Mouse (Mus musculus): ENCODE measurements around the gene Rgs8. TPM values are rescaled to one million over a fixed set of nuclear protein-coding genes. Genes with fewer than 3 reads are reported as not detected.
A peak's percentile ranks its signal among the peaks of the same experiment; 100 is the strongest.

Rgs8 gene
- polyA plus RNA-seq, 1 experiment from 2014 or later, result 0.15 TPM

DNA sequence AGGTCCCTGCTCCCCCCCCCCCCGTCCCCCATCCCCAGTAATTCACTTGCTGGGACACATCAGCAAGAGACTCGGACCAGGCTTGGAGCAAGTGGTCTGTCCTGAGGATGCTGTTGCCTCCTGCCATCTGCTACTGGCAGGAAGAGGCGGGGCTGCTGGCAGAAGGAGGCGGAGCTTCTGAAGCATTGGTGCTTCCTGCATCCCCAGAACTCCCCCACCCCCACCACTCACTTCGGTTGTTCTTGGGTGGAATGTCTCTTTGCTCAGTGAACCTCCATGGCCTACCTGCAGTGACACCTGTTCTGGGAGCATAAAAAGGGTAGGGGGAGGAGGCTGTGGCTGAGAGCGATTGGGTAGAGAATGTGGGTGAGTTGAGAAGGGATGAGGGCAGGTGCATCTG is 27.5 kb downstream of the Rgs8 start:
- Histone ChIP-seq H3K9me3 (ENCODE audit: control insufficient read depth, low read length) (no peaks in the 10 kb centered on the region), H3K9ac (ENCODE audit: low read length) (no peak overlapping the region), H3K27ac (ENCODE audit: low read length) (no peak overlapping the region), H3K4me2 (ENCODE audit: low read depth, low read length) (no peak overlapping the region), H3K27me3 (ENCODE audit: control insufficient read depth, insufficient read depth, low read depth, low read length) (no peaks in the 10 kb centered on the region; the same call in 1 of the 2 replicates), H3K4me1 (replicated peaks; ENCODE audit: control insufficient read depth, insufficient read depth, low read length) (no peaks in the 10 kb centered on the region), H3K36me3 (ENCODE audit: control insufficient read depth, insufficient read depth, low read length) (no peaks in the 10 kb centered on the region), H3K4me3 (ENCODE audit: low read length) (no peak overlapping the region)
- no peak for ATAC-seq (ENCODE audit: low read depth)
- 58% methylated on average over 6 of the region's 6 CpGs for WGBS

DNA sequence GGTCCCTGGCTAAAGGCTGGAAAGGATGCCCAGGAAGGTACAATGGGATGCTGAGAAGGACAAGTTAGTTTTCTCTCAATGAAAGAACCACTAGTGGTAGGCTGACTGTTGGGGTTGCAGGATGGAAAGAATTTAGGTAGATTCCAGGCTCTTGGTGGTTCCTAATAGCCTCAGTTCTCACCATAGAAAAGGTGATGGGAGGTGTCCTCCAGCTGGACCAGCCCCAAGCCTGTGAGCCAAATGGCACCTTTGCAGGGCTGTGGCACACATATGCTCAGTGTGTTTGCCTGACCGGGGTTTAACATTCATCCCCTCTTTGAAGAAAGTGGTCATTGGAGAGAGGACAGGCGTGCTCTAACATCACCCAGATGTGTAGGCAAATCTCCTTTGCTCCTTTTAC is 28.2 kb downstream of the Rgs8 start:
- WGBS, result 81% methylated on average over 2 of the region's 2 CpGs

DNA sequence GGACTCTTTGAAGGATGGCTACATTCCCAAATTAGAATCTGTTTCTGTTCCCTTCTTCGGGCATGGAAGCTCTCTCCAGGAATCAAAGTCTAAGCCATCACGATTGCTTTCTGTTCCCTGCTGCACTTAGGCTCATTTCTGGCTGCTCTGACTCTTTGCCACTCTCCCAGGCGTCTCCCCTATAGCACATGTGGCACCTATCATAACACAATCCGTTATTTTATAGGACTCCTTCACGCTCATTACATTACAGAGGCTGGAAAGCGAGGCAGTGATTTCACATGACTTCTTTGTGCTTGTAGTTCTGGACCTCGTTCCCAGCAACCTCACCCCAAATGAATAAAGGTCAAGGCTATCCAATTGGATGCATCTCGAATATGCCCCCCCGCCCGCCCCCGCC is 30.4 kb downstream of the Rgs8 start:
- Histone ChIP-seq H3K4me1 (replicated peaks; ENCODE audit: control insufficient read depth, insufficient read depth, low read length) (no peaks in the 10 kb centered on the region), H3K9me3 (ENCODE audit: control insufficient read depth, low read length) (no peaks in the 10 kb centered on the region), H3K9ac (ENCODE audit: low read length) (no peak overlapping the region), H3K36me3 (ENCODE audit: control insufficient read depth, insufficient read depth, low read length) (no peaks in the 10 kb centered on the region), H3K4me2 (ENCODE audit: low read depth, low read length) (no peak overlapping the region), H3K4me3 (ENCODE audit: low read length) (no peak overlapping the region), H3K27me3 (ENCODE audit: control insufficient read depth, insufficient read depth, low read depth, low read length) (no peaks in the 10 kb centered on the region), H3K27ac (ENCODE audit: low read length) (no peak overlapping the region)
- 57% methylated on average over 11 of the region's 11 CpGs for WGBS
- ATAC-seq (ENCODE audit: low read depth), result no peak

More for the DNA sequence above, 28.2 kb downstream of the Rgs8 start:
- no peaks in the 10 kb centered on the region for H3K4me1 ChIP-seq (replicated peaks; ENCODE audit: control insufficient read depth, insufficient read depth, low read length)
- no peaks in the 10 kb centered on the region for H3K9me3 ChIP-seq (ENCODE audit: control insufficient read depth, low read length)
- no peaks in the 10 kb centered on the region; the same call in 1 of the 2 replicates for H3K27me3 ChIP-seq (ENCODE audit: control insufficient read depth, insufficient read depth, low read depth, low read length)
- ATAC-seq (ENCODE audit: low read depth), result no peak
- no peak overlapping the region for H3K27ac ChIP-seq (ENCODE audit: low read length)
- no peak overlapping the region for H3K4me3 ChIP-seq (ENCODE audit: low read length)
- H3K4me2 ChIP-seq (ENCODE audit: low read depth, low read length), result no peak overlapping the region
- H3K36me3 ChIP-seq (ENCODE audit: control insufficient read depth, insufficient read depth, low read length), result no peaks in the 10 kb centered on the region
- no peak overlapping the region for H3K9ac ChIP-seq (ENCODE audit: low read length)

DNA sequence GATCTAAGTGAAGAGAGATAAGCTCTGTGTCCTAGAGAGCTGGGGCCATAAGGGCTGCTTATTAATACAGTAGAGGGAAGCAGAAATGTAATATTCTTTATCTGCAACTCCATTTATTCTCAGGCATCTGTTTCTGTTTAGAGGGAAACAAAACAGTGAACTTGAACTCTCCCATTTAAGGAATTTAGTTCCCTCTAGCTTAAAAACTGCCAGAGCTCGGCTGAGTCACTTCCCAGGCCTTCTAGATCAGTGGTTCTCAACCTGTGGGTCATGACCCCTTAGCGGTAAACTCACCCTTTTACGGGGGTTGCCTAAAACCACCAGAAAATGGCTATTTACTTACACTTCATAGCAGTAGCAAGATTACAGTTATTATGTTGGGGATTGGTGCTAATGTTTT is 32.8 kb downstream of the Rgs8 start:
- Histone ChIP-seq H3K4me3 (ENCODE audit: low read length) (no peak overlapping the region), H3K4me1 (replicated peaks; ENCODE audit: control insufficient read depth, insufficient read depth, low read length) (no peaks in the 10 kb centered on the region), H3K27ac (ENCODE audit: low read length) (no peak overlapping the region), H3K4me2 (ENCODE audit: low read depth, low read length) (no peak overlapping the region), H3K27me3 (ENCODE audit: control insufficient read depth, insufficient read depth, low read depth, low read length) (no peaks in the 10 kb centered on the region), H3K9me3 (ENCODE audit: control insufficient read depth, low read length) (no peaks in the 10 kb centered on the region), H3K9ac (ENCODE audit: low read length) (no peak overlapping the region), H3K36me3 (ENCODE audit: control insufficient read depth, insufficient read depth, low read length) (no peaks in the 10 kb centered on the region)
- WGBS, result 52% methylated on average over 3 of the region's 3 CpGs
- ATAC-seq (ENCODE audit: low read depth), result no peak

DNA sequence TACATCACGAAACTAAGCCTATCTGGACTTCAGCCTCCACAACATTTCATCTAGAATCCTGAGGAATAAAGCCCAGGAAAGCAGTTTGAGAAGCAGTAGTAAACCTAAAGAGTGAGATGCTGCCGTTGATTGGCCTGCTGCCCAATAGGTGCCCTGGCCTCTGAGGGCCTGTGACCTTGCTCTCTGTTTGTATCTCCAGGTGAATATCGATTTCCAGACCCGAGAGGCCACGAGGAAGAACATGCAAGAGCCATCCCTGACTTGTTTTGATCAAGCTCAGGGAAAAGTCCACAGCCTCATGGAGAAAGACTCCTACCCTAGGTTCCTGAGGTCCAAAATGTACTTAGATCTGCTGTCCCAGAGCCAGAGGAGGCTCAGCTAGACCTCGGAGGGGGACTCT is 39.7 kb downstream of the Rgs8 start:
- Histone ChIP-seq H3K4me2 (ENCODE audit: low read depth, low read length) (no peak overlapping the region), H3K27me3 (ENCODE audit: control insufficient read depth, insufficient read depth, low read depth, low read length) (no peaks in the 10 kb centered on the region), H3K9me3 (ENCODE audit: control insufficient read depth, low read length) (no peaks in the 10 kb centered on the region), H3K36me3 (ENCODE audit: control insufficient read depth, insufficient read depth, low read length) (no peaks in the 10 kb centered on the region), H3K4me1 (replicated peaks; ENCODE audit: control insufficient read depth, insufficient read depth, low read length) (no peaks in the 10 kb centered on the region), H3K27ac (ENCODE audit: low read length) (no peak overlapping the region), H3K9ac (ENCODE audit: low read length) (no peak overlapping the region), H3K4me3 (ENCODE audit: low read length) (no peak overlapping the region)
- 71% methylated on average over 6 of the region's 6 CpGs for WGBS
- ATAC-seq (ENCODE audit: low read depth), result no peak

DNA sequence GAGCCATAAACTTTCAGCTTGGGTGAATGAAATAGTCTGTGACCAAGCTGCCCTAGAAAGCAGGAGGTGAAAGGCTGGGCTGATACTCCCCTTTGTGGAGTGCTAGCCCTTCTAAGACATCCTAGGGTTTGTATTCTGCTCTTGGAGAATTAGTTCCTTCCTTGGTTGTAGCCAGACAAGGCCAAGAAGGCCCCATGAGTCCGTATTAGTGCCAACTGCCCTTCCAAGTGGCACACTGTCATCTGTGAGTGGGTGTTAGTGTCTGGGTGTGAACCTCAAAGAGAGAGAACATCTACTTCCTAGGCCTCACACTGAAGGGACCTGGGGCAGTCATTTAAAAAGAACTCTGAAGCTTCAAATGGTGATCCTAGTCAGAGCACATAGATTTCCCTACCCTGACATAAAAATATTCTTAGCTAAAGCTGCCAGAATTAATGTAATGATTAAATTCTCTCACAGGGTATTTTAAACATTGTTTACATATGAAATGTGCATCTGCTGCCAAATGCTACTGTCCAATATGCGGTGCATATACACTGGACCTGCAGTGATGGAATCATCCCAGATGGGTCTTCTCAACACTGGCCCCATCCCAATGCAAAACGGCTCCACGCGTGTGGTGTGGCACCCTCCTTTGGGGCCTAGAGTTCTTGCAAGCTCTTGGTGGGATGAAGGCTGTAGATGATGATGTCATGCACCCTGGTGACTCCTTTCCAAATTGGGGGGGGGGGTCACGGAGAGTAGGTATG is 41.7 kb downstream of the Rgs8 start:
- H3K27me3 ChIP-seq (ENCODE audit: control insufficient read depth, insufficient read depth, low read depth, low read length), result no peaks in the 10 kb centered on the region
- no peak overlapping the region for H3K9ac ChIP-seq (ENCODE audit: low read length)
- no peak overlapping the region for H3K4me3 ChIP-seq (ENCODE audit: low read length)
- no peaks in the 10 kb centered on the region for H3K4me1 ChIP-seq (replicated peaks; ENCODE audit: control insufficient read depth, insufficient read depth, low read length)
- ATAC-seq (ENCODE audit: low read depth), result peak; percentile 60; the same call in 1 of the 2 replicates
- 66% methylated on average over 6 of the region's 6 CpGs for WGBS
- no peaks in the 10 kb centered on the region for H3K9me3 ChIP-seq (ENCODE audit: control insufficient read depth, low read length)
- no peak overlapping the region for H3K27ac ChIP-seq (ENCODE audit: low read length)
- no peak overlapping the region for H3K4me2 ChIP-seq (ENCODE audit: low read depth, low read length)
- no peaks in the 10 kb centered on the region for H3K36me3 ChIP-seq (ENCODE audit: control insufficient read depth, insufficient read depth, low read length)

DNA sequence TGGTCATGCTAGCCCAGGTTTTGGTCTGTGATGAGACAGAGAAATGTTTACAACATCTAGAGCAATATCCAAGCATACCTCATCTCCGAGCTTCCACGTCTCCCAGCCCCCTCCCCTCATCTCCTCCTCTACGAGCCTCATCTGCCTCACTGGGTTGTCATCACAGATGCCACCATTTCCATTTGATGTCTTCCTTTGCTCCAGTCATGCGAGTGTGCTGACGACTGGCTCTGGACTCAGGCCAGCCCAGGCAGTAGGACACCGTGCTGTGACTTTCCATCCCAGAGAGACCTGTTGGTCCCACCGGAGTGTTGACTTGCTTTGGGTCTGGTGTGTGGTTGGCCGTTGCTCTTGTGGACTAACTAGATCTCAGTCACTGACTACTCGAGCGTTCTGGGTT is 42.6 kb downstream of the Rgs8 start:
- no peaks in the 10 kb centered on the region for H3K9me3 ChIP-seq (ENCODE audit: control insufficient read depth, low read length)
- H3K36me3 ChIP-seq (ENCODE audit: control insufficient read depth, insufficient read depth, low read length), result no peaks in the 10 kb centered on the region
- 82% methylated on average over 10 of the region's 10 CpGs for WGBS
- no peak overlapping the region for H3K27ac ChIP-seq (ENCODE audit: low read length)
- H3K4me2 ChIP-seq (ENCODE audit: low read depth, low read length), result no peak overlapping the region
- no peak overlapping the region for H3K9ac ChIP-seq (ENCODE audit: low read length)
- no peaks in the 10 kb centered on the region for H3K4me1 ChIP-seq (replicated peaks; ENCODE audit: control insufficient read depth, insufficient read depth, low read length)
- H3K27me3 ChIP-seq (ENCODE audit: control insufficient read depth, insufficient read depth, low read depth, low read length), result no peaks in the 10 kb centered on the region
- H3K4me3 ChIP-seq (ENCODE audit: low read length), result no peak overlapping the region
- ATAC-seq (ENCODE audit: low read depth), result no peak

DNA sequence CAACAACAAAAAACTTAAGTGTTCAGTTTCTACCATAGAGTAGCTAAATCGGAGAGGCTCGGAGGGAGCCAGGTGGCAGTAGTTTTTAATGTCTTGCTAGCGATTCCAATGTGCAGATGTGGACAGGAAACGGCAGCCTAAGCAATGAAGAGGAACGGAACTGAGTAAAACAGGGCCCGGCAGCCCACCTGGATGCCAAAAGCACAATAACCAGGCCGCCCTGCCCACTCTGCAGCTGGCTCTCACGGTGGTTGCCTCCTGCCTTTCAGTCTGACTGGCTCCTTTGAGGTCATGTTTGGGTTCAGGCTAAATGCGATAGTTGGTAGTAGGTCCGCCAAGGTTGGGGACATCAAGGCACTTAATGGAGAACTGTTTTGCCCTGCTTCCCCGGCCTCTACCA is 43.3 kb downstream of the Rgs8 start:
- Histone ChIP-seq H3K9ac (ENCODE audit: low read length) (no peak overlapping the region), H3K36me3 (ENCODE audit: control insufficient read depth, insufficient read depth, low read length) (no peaks in the 10 kb centered on the region), H3K4me1 (replicated peaks; ENCODE audit: control insufficient read depth, insufficient read depth, low read length) (no peaks in the 10 kb centered on the region), H3K9me3 (ENCODE audit: control insufficient read depth, low read length) (no peaks in the 10 kb centered on the region), H3K27ac (ENCODE audit: low read length) (no peak overlapping the region), H3K27me3 (ENCODE audit: control insufficient read depth, insufficient read depth, low read depth, low read length) (no peaks in the 10 kb centered on the region), H3K4me3 (ENCODE audit: low read length) (no peak overlapping the region), H3K4me2 (ENCODE audit: low read depth, low read length) (no peak overlapping the region)
- no peak for ATAC-seq (ENCODE audit: low read depth)
- WGBS, result 93% methylated on average over 11 of the region's 11 CpGs

DNA sequence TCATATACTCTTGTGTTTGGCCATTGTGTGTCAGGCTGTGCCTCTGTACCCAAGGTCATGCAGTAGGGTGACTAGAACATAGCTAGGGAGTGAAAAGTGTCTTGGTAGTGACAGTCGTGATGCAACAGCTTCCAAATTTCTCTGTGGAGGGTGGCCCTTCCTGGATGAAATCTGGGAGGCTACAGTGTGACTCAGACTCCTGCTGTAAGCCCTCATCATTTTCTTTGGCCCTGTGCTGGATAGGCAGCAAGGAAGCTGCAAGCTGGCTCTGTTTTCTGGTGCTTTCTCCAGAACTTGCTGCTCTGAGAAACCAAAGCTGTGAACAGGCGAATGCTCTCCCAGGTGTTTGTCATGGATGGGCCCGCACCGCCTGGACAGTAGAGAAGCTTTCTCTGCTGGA is 43.7 kb downstream of the Rgs8 start:
- Histone ChIP-seq H3K4me3 (ENCODE audit: low read length) (no peak overlapping the region), H3K27me3 (ENCODE audit: control insufficient read depth, insufficient read depth, low read depth, low read length) (no peaks in the 10 kb centered on the region), H3K36me3 (ENCODE audit: control insufficient read depth, insufficient read depth, low read length) (no peaks in the 10 kb centered on the region), H3K4me2 (ENCODE audit: low read depth, low read length) (no peak overlapping the region), H3K9me3 (ENCODE audit: control insufficient read depth, low read length) (no peaks in the 10 kb centered on the region), H3K9ac (ENCODE audit: low read length) (no peak overlapping the region), H3K27ac (ENCODE audit: low read length) (no peak overlapping the region), H3K4me1 (replicated peaks; ENCODE audit: control insufficient read depth, insufficient read depth, low read length) (no peaks in the 10 kb centered on the region)
- 82% methylated on average over 4 of the region's 4 CpGs for WGBS
- no peak for ATAC-seq (ENCODE audit: low read depth)

All from lung, embryonic 16.5 days (tissue).